Mouse (Mus musculus) regulatory T cell (primary cell): ENCODE results near the gene Raet1e.
"Not testable (repeated sequence)": the region's sequence is repeated elsewhere in the genome, so short reads cannot be mapped to it uniquely, and the experiment has no call there.

Experiments
- in situ Hi-C: fragments of 300-600 bp; cut with MboI, MseI; formaldehyde crosslinking; loops from one replicate; pipeline ENCODE4 v1.15.1; 2025; ENCODE audit warnings: high pct_unique_total_duplicates

Gene Raet1e

GRCm38 (mm10) chr10:22165328-22166003 is 7.1 kb downstream of the Raet1e start:
- in situ Hi-C loops = loop anchor here (5.0 to 10.0 kb wide), 2 partner anchors 109 to 128 kb away; no protein-coding TSS in a partner anchor

- in situ Hi-C loops = loop anchor here (5.0 to 10.0 kb wide), 2 partner anchors 109 to 129 kb away; no protein-coding TSS in a partner anchor
These were observed 7.7 kb downstream of the Raet1e start for GRCm38 (mm10) chr10:22166025-22166424.

GRCm38 (mm10) chr10:22167061-22167460 is 8.7 kb downstream of the Raet1e start:
- in situ Hi-C loops = loop anchor here (5.0 to 10.0 kb wide), 2 partner anchors 108 to 130 kb away; no protein-coding TSS in a partner anchor

- in situ Hi-C loops = loop anchor here (5.0 to 10.0 kb wide), 2 partner anchors 106 to 132 kb away; no protein-coding TSS in a partner anchor
These were observed 10.7 kb downstream of the Raet1e start for GRCm38 (mm10) chr10:22169116-22169515.

GRCm38 (mm10) chr10:22172431-22173334 is 14.3 kb downstream of the Raet1e start:
- in situ Hi-C loops = not testable (repeated sequence)

GRCm38 (mm10) chr10:22173335-22174189 is 15.2 kb downstream of the Raet1e start:
- in situ Hi-C loops = not testable (repeated sequence)

GRCm38 (mm10) chr10:22174190-22174487 is 15.8 kb downstream of the Raet1e start:
- in situ Hi-C loops = not testable (repeated sequence)

GRCm38 (mm10) chr10:22176515-22176914 is 18.1 kb downstream of the Raet1e start:
- in situ Hi-C loops = not testable (repeated sequence)

GRCm38 (mm10) chr10:22191035-22191434 is 32.7 kb downstream of the Raet1e start:
- in situ Hi-C loops = not testable (repeated sequence)

- in situ Hi-C loops = not testable (repeated sequence)
These were observed 43.0 kb downstream of the Raet1e start for GRCm38 (mm10) chr10:22201352-22201751.

GRCm38 (mm10) chr10:22202784-22203583 is 44.6 kb downstream of the Raet1e start:
- in situ Hi-C loops = not testable (repeated sequence)

- in situ Hi-C loops = not testable (repeated sequence)
These were observed 48.1 kb downstream of the Raet1e start for GRCm38 (mm10) chr10:22206443-22206842.

GRCm38 (mm10) chr10:22212012-22212696 is 53.8 kb downstream of the Raet1e start:
- in situ Hi-C loops = loop anchor here (5.0 kb wide), 1 partner anchor 180 kb away; no protein-coding TSS in a partner anchor

GRCm38 (mm10) chr10:22223474-22224349 is 65.3 kb downstream of the Raet1e start:
- in situ Hi-C loops = loop anchor here (10.0 kb wide), 1 partner anchor 61 kb away; no protein-coding TSS in a partner anchor

GRCm38 (mm10) chr10:22265060-22265459 is 106.7 kb downstream of the Raet1e start:
- in situ Hi-C loops = no loop called here

- in situ Hi-C loops = loop anchor here (10.0 kb wide), 1 partner anchor 106 kb away; no protein-coding TSS in a partner anchor
These were observed 112.8 kb downstream of the Raet1e start for GRCm38 (mm10) chr10:22270879-22271786.

GRCm38 (mm10) chr10:22272914-22273683 is 114.7 kb downstream of the Raet1e start:
- in situ Hi-C loops = loop anchor here (10.0 kb wide), 1 partner anchor 108 kb away; no protein-coding TSS in a partner anchor
